Mouse (Mus musculus): ENCODE measurements around the gene Adcy3. TPM values are rescaled to one million over a fixed set of nuclear protein-coding genes. Genes with fewer than 3 reads are reported as not detected.

The Adcy3 gene
- total and polyA plus RNA-seq, 3 experiments = 3.4 to 4.8 (median 4.3) TPM

GRCm38 (mm10) chr12:4252742-4253655 is 120.1 kb downstream of the Adcy3 start:
- H3K27me3 ChIP-seq (ENCODE audit: control insufficient read depth, insufficient read depth, low read length) = no peaks in the 10 kb centered on the region
- no peak for DNase-seq
- H3K79me2 ChIP-seq (replicated peaks; ENCODE audit: control insufficient read depth, insufficient read depth, low read length) = no peaks in the 10 kb centered on the region
- 90% methylated on average over 16 of the region's 16 CpGs for WGBS
- TF ChIP-seq POLR2A (IDR thresholded peaks at IDR 0.05; ENCODE audit: insufficient read depth, low read depth, low read length) = no peak
- no peak for TF ChIP-seq EP300 (IDR thresholded peaks at IDR 0.05; ENCODE audit: insufficient read depth, low read depth, low read length)
- TF ChIP-seq CTCF (IDR thresholded peaks at IDR 0.05) = no peak
- no peaks in the 10 kb centered on the region for H3K36me3 ChIP-seq (ENCODE audit: control insufficient read depth, insufficient read depth, low read length)
- H3K9ac ChIP-seq (ENCODE audit: low read depth, low read length) = no peak overlapping the region
- no peaks in the 10 kb centered on the region for H3K4me1 ChIP-seq (ENCODE audit: control insufficient read depth, insufficient read depth, low read length)
- intact Hi-C loops (cut with DNase I) = no loop called here
- no peak overlapping the region for H3K4me3 ChIP-seq
- H3K27ac ChIP-seq = no peak overlapping the region

Other genes with a start within 250 kb of the Adcy3 start
- gene Pomc, start 178.2 kb upstream of the Adcy3 start, total RNA-seq (2021) = under 1 TPM; 0.36 to 0.50 TPM
- 0.37 TPM in 1 of 2 replicates, not detected in the other for gene Pomc, start 178.2 kb upstream of the Adcy3 start, polyA plus RNA-seq (2012; rRNA removed)
- gene Efr3b, start 94.2 kb upstream of the Adcy3 start, total RNA-seq (2021) = 1 to 10 TPM; 5.3 to 6.4 TPM
- gene Efr3b, start 94.2 kb upstream of the Adcy3 start, polyA plus RNA-seq (2012; rRNA removed) = 9.9 and 11.1 TPM in 2 replicates
- 1 to 10 TPM; 8.3 to 9.7 TPM for gene Dnajc27, start 50.5 kb upstream of the Adcy3 start, total RNA-seq (2021)
- 7.0 and 14.0 TPM in 2 replicates for gene Dnajc27, start 50.5 kb upstream of the Adcy3 start, polyA plus RNA-seq (2012; rRNA removed)
- 1 to 10 TPM; 3.7 to 4.0 TPM for gene Ptrhd1, start 100.9 kb downstream of the Adcy3 start, total RNA-seq (2021)
- gene Ptrhd1, start 100.9 kb downstream of the Adcy3 start, polyA plus RNA-seq (2012; rRNA removed) = 2.6 and 3.0 TPM in 2 replicates
- gene Cenpo, start 101.2 kb downstream of the Adcy3 start, total RNA-seq (2021) = 1 to 10 TPM; 1.9 to 2.0 TPM
- 3.5 and 4.7 TPM in 2 replicates for gene Cenpo, start 101.2 kb downstream of the Adcy3 start, polyA plus RNA-seq (2012; rRNA removed)

Data from heart, adult 2 months (tissue).